Mouse (Mus musculus) limb, embryonic 13.5 days (tissue): ENCODE measurements at regions not wholly inside any gene's neighbourhood (a gene's known extent, or its start where the extent isn't known, plus 50 kb on each side); places are given as distances from the start of the nearest gene placed in this dataset.

Experiments
- ATAC-seq: fragments of 200-750 bp; cut with Nextera tagmentation; 2 replicates; pipeline ENCODE4 v1.8.0; 2017; ENCODE audit warnings: low read depth, moderate number of reproducible peaks, moderate TSS enrichment; ENCODE audit not compliant: low FRiP score
- H3K27ac ChIP-seq: fragments of 300-500 bp; sonication (generic); 2 replicates; pipeline ENCODE4 v1.5.1; 2015; ENCODE audit warnings: inconsistent platforms, mild to moderate bottlenecking, moderate library complexity
- H3K27me3 ChIP-seq: fragments of 300-500 bp; sonication (generic); 2 replicates; pipeline ENCODE4 v1.6.1; 2015; ENCODE audit warnings: mild to moderate bottlenecking, inconsistent platforms
- H3K36me3 ChIP-seq: fragments of 300-500 bp; sonication (generic); 2 replicates; pipeline ENCODE4 v1.6.1; 2015; ENCODE audit warnings: inconsistent platforms, mild to moderate bottlenecking, moderate library complexity
- H3K4me1 ChIP-seq: fragments of 300-500 bp; sonication (generic); 2 replicates; pipeline ENCODE4 v1.6.1; 2015; ENCODE audit warnings: inconsistent platforms
- H3K4me2 ChIP-seq: fragments of 300-500 bp; sonication (generic); replicated peaks from 2 replicates; pipeline ENCODE4 v1.6.1; 2015; ENCODE audit warnings: inconsistent platforms, mild to moderate bottlenecking, moderate library complexity
- H3K4me3 ChIP-seq: fragments of 300-500 bp; sonication (generic); 2 replicates; pipeline ENCODE4 v1.5.1; 2015; ENCODE audit warnings: moderate library complexity, mild to moderate bottlenecking, inconsistent platforms
- H3K9ac ChIP-seq: fragments of 300-500 bp; sonication (generic); 2 replicates; pipeline ENCODE4 v1.6.1; 2015; ENCODE audit warnings: mild to moderate bottlenecking, inconsistent platforms
- H3K9me3 ChIP-seq: fragments of 300-500 bp; sonication (generic); 2 replicates; pipeline ENCODE4 v1.6.1; 2016; ENCODE audit warnings: inconsistent platforms
- WGBS: fragments of 180-500 bp; shearing (Covaris S2); methylation state at CpG from one replicate; pipeline ENCODE4 v1.1.7; 2015; 5-methylcytosine and 5-hydroxymethylcytosine counted together

DNA sequence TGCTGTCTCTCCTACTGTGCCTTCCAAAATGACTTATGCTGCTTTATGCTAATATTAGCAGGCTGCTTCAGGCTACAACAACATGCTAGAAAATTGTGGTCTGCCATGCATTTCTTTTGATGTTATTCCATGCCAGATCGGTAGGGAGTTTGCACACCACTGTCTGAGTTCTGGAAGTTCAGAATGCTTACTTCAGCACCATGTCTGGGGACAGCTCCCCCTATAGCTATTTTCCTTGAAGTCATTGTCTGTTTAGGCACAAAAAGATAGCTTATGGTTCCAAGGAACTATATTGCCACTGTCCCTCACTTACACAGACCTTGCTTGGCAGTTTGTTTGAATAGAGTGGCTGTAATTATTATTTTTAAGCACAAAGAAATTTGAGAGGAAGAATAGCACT lies 666.8 kb upstream of the Klhl29 start:
- 46% methylated on average over 1 of the region's 1 CpGs for WGBS
- no peaks in the 10 kb centered on the region for H3K4me1 ChIP-seq
- H3K4me2 ChIP-seq, result no peak overlapping the region
- no peak overlapping the region for H3K27ac ChIP-seq
- no peak overlapping the region for H3K9ac ChIP-seq
- no peaks in the 10 kb centered on the region for H3K36me3 ChIP-seq
- no peaks in the 10 kb centered on the region for H3K9me3 ChIP-seq
- H3K4me3 ChIP-seq, result no peak overlapping the region
- no peaks in the 10 kb centered on the region for H3K27me3 ChIP-seq
- no peak for ATAC-seq

DNA sequence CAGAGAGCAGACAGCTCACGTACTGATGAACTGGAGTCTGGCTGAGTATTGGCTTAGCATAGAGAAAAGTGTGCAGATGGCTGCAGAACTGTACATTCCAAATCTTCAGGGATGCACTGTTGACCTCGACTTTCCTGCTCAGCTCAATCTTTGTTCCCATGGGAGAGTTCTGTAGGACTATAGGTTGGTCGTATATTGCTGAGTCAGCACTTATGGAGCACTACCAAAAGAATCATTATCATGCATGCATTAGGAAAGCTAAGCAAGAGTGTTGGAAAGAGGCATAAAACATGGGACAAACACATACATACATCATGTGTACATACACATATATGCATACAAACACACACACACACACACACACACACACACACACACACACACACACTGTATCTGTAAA lies 648.6 kb upstream of the Klhl29 start:
- no peaks in the 10 kb centered on the region for H3K4me1 ChIP-seq
- no peak overlapping the region for H3K4me3 ChIP-seq
- H3K27me3 ChIP-seq, result no peaks in the 10 kb centered on the region
- ATAC-seq, result no peak
- no peaks in the 10 kb centered on the region for H3K36me3 ChIP-seq
- 80% methylated on average over 3 of the region's 3 CpGs for WGBS
- no peak overlapping the region for H3K9ac ChIP-seq
- no peak overlapping the region for H3K27ac ChIP-seq
- H3K4me2 ChIP-seq, result no peak overlapping the region
- H3K9me3 ChIP-seq, result no peaks in the 10 kb centered on the region

DNA sequence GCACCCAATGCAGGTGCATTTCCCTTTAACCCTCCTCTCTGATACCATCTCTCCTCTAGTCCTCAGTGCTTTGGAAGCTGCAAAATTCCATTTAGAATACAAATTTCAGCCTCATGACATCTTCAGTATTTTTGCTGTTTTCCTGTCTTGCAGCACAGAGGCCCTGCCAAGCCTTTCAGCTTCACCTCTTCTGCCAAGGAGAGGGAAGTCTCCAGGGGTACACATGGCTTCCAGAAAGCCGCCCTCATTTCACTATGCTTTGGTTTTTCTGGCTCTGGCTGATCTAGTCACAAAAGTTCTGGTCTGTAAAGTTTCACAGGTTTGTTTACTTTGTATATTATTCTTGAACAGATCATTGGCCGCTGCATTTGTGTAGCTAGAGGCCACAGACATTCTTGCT lies 647.0 kb upstream of the Klhl29 start:
- no peak for ATAC-seq
- no peaks in the 10 kb centered on the region for H3K9me3 ChIP-seq
- no peak overlapping the region for H3K4me2 ChIP-seq
- no peak overlapping the region for H3K4me3 ChIP-seq
- H3K27ac ChIP-seq, result no peak overlapping the region
- H3K27me3 ChIP-seq, result no peaks in the 10 kb centered on the region
- no peak overlapping the region for H3K9ac ChIP-seq
- WGBS, result 74% methylated on average over 2 of the region's 2 CpGs
- H3K36me3 ChIP-seq, result no peaks in the 10 kb centered on the region
- no peaks in the 10 kb centered on the region for H3K4me1 ChIP-seq

DNA sequence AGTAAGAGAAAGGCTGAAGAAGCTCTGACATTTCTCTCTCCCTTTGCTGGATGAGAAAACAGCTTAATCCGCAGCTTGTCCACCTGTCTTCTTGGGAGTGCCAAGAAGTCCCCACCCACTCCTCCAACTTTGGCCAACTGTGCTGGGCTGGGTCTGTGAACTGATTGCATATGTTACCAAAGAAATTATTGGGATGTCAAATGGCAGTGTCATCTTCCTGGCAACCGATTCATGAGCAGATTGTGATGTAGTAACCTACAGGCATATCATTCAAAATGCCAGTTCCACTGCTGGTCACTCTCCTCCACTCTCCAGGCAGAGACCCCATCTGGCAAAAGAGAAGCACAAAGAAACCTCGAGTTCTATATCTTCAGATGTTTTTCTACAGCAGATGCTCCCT lies 625.5 kb upstream of the Klhl29 start:
- H3K9me3 ChIP-seq, result no peaks in the 10 kb centered on the region
- H3K4me2 ChIP-seq, result no peak overlapping the region
- no peaks in the 10 kb centered on the region for H3K36me3 ChIP-seq
- no peak overlapping the region for H3K9ac ChIP-seq
- no peak overlapping the region for H3K27ac ChIP-seq
- 77% methylated on average over 3 of the region's 3 CpGs for WGBS
- ATAC-seq, result no peak
- no peaks in the 10 kb centered on the region for H3K4me1 ChIP-seq
- H3K27me3 ChIP-seq, result no peaks in the 10 kb centered on the region
- no peak overlapping the region for H3K4me3 ChIP-seq

DNA sequence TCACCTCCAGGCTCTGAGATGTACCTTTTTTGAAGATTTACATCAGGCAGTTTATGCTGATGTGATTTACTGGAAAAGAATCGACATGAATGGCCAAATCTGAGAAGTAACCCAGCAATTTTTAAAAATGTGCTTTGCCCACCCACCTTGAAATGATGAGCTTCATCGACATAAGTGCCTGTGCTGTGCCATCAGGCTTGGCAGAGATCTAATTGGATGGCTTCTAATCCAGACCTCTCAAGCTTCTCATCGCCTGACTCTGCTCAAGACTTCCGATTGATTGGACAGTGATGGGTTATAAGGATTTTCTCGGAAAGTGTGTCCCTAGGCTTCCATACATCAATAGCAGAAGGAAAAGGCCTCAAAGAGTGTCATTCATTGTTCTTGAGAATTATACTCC lies 621.9 kb upstream of the Klhl29 start:
- ATAC-seq, result no peak
- WGBS, result 80% methylated on average over 5 of the region's 5 CpGs
- Histone ChIP-seq H3K36me3 (no peaks in the 10 kb centered on the region), H3K27me3 (no peaks in the 10 kb centered on the region), H3K9me3 (no peaks in the 10 kb centered on the region), H3K27ac (no peak overlapping the region), H3K4me2 (no peak overlapping the region), H3K4me1 (no peaks in the 10 kb centered on the region), H3K9ac (no peak overlapping the region), H3K4me3 (no peak overlapping the region)

DNA sequence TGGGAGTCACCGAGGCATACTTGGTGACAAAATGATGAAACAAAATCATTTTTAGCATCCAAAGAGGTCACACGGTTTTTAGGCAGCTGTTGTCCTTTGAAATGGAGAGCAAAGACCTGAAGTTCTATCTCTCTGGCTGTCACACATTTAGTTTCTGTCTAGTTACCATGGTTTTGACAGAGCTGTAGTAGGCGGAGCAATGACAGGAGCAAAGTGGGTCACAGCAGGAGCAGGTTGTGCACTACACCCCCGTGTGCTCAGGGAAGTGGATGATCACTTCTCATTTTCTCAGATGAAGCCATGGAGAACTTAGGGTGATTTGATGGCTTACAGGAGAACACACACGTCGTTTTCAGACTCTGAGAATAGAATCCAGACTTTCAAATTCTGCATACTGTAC lies 621.2 kb upstream of the Klhl29 start:
- Histone ChIP-seq H3K36me3 (no peaks in the 10 kb centered on the region), H3K4me2 (no peak overlapping the region), H3K4me1 (no peaks in the 10 kb centered on the region), H3K4me3 (no peak overlapping the region), H3K27ac (no peak overlapping the region), H3K27me3 (no peaks in the 10 kb centered on the region), H3K9me3 (no peaks in the 10 kb centered on the region), H3K9ac (no peak overlapping the region)
- ATAC-seq, result no peak
- 57% methylated on average over 6 of the region's 6 CpGs for WGBS

DNA sequence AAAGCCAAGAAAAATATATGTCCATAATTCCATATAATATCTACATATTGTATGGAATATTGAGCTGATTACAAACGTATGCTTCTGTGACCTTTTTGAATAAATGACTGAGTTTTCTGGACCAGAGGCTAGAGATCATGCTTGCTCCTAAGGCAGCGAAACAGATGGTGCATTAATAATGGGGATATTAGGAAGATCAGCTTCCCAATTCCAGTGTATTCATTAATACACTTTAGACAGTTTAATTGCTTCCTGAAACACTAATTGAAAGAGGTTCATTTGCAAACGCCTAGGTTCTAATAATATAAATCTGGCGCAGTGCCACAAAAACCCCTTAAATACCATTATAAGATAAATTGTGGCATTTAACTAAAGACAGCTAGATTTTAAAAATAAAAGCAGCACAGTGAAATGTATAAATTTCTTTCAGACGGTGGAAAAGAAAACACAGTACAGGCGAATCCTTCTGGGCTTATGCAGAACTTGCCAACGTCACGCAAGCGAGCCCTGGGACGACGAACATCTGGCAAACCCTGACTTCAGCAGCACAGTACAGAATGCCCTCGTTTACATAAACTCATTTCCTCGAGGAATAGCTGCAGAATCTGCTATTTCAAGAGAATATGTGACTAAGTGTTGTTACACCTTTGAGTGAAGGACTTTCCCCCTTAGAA lies 608.6 kb upstream of the Klhl29 start:
- Histone ChIP-seq H3K27ac (no peak overlapping the region), H3K36me3 (no peaks in the 10 kb centered on the region), H3K27me3 (no peaks in the 10 kb centered on the region), H3K4me2 (peak overlapping the region; percentile 34), H3K4me1 (peaks cover 10% of the 10 kb centered on the region), H3K9ac (no peak overlapping the region), H3K9me3 (no peaks in the 10 kb centered on the region), H3K4me3 (no peak overlapping the region)
- ATAC-seq, result no peak
- WGBS, result 23% methylated on average over 13 of the region's 13 CpGs

DNA sequence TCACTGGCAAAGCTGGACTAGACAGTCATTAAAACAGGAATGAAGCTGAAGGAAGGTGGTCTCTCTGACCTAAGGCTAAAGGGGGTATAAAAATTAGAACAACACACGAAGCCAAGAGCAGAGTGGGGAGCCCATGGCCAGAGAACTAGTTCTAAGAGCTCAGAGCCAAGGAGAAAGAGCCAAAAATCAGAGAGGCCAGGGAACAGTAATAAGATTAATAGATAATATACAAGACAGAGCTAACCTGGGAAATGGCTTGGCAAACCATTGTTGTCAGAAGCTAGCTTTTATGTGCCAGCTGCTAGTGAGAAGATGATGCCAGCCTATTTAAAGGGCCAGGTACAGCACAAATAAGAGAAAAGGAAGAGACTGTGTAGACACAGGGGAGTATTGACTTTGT lies 606.6 kb upstream of the Klhl29 start:
- ATAC-seq, result no peak
- no peak overlapping the region for H3K4me3 ChIP-seq
- H3K36me3 ChIP-seq, result no peaks in the 10 kb centered on the region
- H3K4me2 ChIP-seq, result no peak overlapping the region
- 29% methylated on average over 1 of the region's 1 CpGs for WGBS
- no peak overlapping the region for H3K27ac ChIP-seq
- H3K9ac ChIP-seq, result no peak overlapping the region
- H3K4me1 ChIP-seq, result peaks cover 10% of the 10 kb centered on the region
- no peaks in the 10 kb centered on the region for H3K9me3 ChIP-seq
- no peaks in the 10 kb centered on the region for H3K27me3 ChIP-seq

DNA sequence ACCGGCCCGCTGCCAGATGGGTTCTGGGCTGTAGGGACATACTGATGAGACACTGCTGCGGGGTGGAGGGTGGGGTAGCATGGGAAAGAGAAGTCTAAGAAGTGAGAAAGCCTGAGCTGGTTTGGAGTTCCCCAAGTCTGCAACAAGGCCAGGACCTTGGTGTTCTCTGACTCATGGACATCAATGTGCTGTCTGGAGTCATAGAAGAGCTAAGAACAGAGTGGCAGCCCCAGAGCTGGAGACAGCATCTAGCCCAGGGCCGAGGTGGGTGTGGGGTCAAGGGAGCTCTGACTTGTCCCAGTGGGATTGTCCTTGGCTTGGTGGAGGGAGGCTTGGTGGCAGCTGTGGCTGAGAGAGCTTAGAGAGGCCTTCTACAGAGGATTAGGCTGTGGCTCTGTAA lies 600.4 kb upstream of the Klhl29 start:
- no peaks in the 10 kb centered on the region for H3K9me3 ChIP-seq
- no peak overlapping the region for H3K27ac ChIP-seq
- H3K36me3 ChIP-seq, result no peaks in the 10 kb centered on the region
- no peak overlapping the region for H3K4me2 ChIP-seq
- no peaks in the 10 kb centered on the region for H3K4me1 ChIP-seq
- no peak overlapping the region for H3K4me3 ChIP-seq
- H3K9ac ChIP-seq, result no peak overlapping the region
- ATAC-seq, result no peak
- H3K27me3 ChIP-seq, result no peaks in the 10 kb centered on the region
- 88% methylated on average over 4 of the region's 4 CpGs for WGBS

DNA sequence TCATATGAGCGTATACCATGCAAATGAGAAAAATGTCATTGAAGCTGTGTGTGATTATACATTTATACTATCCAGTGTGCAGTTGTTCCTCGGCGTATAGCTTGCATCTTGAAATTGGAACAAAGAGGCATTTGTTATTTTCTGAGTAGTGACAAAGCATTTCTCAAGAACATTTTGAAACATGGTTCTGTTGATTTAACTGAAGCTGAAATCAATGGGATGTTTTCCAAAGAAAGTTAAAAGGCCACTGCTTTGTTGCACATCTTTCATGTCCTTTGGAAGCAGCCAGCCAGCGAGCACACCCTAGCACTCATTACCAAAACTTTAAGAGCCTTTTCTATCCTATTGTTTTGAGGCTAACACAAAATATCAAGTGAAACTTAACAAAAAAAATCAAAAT lies 594.1 kb upstream of the Klhl29 start:
- Histone ChIP-seq H3K4me1 (no peaks in the 10 kb centered on the region), H3K9me3 (no peaks in the 10 kb centered on the region), H3K4me2 (no peak overlapping the region), H3K36me3 (no peaks in the 10 kb centered on the region), H3K9ac (no peak overlapping the region), H3K4me3 (no peak overlapping the region), H3K27ac (no peak overlapping the region), H3K27me3 (no peaks in the 10 kb centered on the region)
- ATAC-seq, result no peak
- 89% methylated on average over 4 of the region's 4 CpGs for WGBS

DNA sequence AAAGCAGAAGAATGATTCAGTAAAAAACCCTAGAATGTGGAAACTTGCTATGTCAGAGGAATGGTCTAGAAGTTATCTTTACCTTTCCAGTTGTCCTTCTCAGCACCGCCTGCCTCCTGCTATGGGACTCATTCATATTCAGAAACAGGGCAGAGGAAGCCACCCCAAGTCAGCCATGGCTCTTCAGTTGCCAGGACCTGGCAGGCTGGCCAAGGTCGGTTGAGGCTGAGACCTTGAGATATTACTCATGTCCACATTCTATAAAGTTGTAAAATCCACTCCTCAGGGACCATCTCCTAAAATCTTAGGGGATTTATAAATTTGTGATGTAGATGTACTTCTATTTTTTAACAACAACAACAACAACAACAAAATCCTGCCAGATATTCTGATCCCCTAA lies 580.7 kb upstream of the Klhl29 start:
- no peak overlapping the region for H3K4me2 ChIP-seq
- ATAC-seq, result no peak
- 82% methylated on average over 2 of the region's 2 CpGs for WGBS
- H3K4me1 ChIP-seq, result no peaks in the 10 kb centered on the region
- H3K4me3 ChIP-seq, result no peak overlapping the region
- no peaks in the 10 kb centered on the region for H3K27me3 ChIP-seq
- no peak overlapping the region for H3K9ac ChIP-seq
- H3K9me3 ChIP-seq, result no peaks in the 10 kb centered on the region
- H3K36me3 ChIP-seq, result no peaks in the 10 kb centered on the region
- H3K27ac ChIP-seq, result no peak overlapping the region

DNA sequence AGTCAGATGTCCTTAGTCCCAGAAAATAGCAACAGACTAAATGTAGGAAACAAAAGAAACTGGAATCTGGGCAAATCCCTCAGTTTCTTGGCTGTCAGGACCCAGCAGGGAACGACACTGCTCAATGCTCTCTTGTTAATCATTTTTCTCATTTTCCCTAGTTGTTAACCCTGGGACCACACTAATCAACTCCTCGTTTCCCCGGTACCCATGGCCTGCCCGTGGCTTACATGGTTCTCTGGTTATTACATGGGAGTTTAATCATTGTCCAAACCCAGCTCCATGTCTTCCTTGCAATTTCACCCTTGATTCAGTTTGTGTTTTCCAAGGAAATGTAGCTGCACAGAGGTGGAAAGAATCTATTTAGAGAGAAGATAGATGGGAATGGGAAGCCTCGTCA lies 580.1 kb upstream of the Klhl29 start:
- Histone ChIP-seq H3K4me2 (no peak overlapping the region), H3K27me3 (no peaks in the 10 kb centered on the region), H3K9ac (no peak overlapping the region), H3K9me3 (no peaks in the 10 kb centered on the region), H3K4me3 (no peak overlapping the region), H3K27ac (no peak overlapping the region), H3K4me1 (no peaks in the 10 kb centered on the region), H3K36me3 (no peaks in the 10 kb centered on the region)
- ATAC-seq, result no peak
- 35% methylated on average over 5 of the region's 5 CpGs for WGBS

DNA sequence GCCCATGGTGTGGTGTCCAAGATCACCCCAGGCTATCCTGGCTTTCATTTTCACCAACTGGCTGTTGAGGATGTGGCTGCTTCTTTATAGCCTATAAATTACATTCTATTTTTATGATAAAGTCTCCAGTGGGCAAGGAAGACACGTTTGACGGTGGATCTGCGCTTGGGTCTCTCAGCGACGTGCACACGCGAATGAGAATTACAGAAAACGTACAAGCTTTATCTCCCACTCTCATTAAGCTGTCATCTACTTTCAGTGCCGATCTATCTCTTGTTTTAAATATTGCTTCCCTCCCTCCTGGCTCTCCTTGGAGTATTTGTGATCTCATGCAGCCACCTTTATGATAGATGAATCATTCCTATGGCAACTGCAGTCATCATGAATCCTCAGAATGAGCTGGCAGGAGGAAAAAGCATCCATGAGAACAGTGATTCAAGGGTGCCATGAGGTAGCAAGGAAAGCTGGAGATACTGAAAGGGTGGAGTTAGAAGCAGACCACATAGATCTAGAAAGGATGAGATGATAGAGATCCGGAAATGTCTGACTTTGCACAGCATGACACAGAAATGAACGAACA lies 568.0 kb upstream of the Klhl29 start:
- H3K4me1 ChIP-seq, result no peaks in the 10 kb centered on the region
- ATAC-seq, result no peak
- no peak overlapping the region for H3K27ac ChIP-seq
- 86% methylated on average over 11 of the region's 11 CpGs for WGBS
- no peak overlapping the region for H3K4me2 ChIP-seq
- no peak overlapping the region for H3K4me3 ChIP-seq
- no peaks in the 10 kb centered on the region for H3K9me3 ChIP-seq
- H3K9ac ChIP-seq, result no peak overlapping the region
- no peaks in the 10 kb centered on the region for H3K36me3 ChIP-seq
- H3K27me3 ChIP-seq, result no peaks in the 10 kb centered on the region
